Comparison of ENCODE assay signal across 24 mouse cellular contexts in genomic region chr7:84131736-84132135, GRCm38 (mm10). TPM values are rescaled to one million over a fixed set of nuclear protein-coding genes. Genes with fewer than 3 reads are reported as not detected.
A peak's percentile ranks its signal among the peaks of the same experiment; 100 is the strongest.
DNase-seq lines count a peak whose midpoint lies in the region; ATAC-seq and TF ChIP-seq lines count a peak whose summit lies in the region.
"Had no signal": no experiment of that assay in that cellular context is flagged by ENCODE, and none has a peak within 500 bp of the region (broad histone marks: within the 10 kb centered on the region; RNA-seq: fewer than 3 reads in every experiment).

No protein-coding gene starts in this region.

- H3K79me2 ChIP-seq in liver, adult 2 months (ENCODE audit: control insufficient read depth, insufficient read depth, low read length): peaks cover 38% of the 10 kb centered on the region

- no peak for ATAC-seq in heart, embryonic 15.5 days (replicated peaks; ENCODE audit: insufficient number of reproducible peaks, insufficient read depth, low FRiP score, low read depth)
- ATAC-seq in heart, embryonic 11.5 days (replicated peaks; ENCODE audit: insufficient number of reproducible peaks, low FRiP score, low TSS enrichment): no peak
- ATAC-seq in kidney, embryonic 15.5 days (replicated peaks; ENCODE audit: low FRiP score): no peak
- ATAC-seq in liver, embryonic 13.5 days (ENCODE audit: low read depth): peak; percentile 37; the same call in 1 of the 2 replicates
- ATAC-seq: CD4-positive, CD25-positive, alpha-beta regulatory T cell, adult 4 months; forebrain, embryonic 13.5 days; hindbrain, postnatal 0 days; intestine, embryonic 16.5 days; midbrain, embryonic 16.5 days had no signal

- H3K9me3 ChIP-seq in heart, embryonic 15.5 days (replicated peaks): no peaks in the 10 kb centered on the region
- no peaks in the 10 kb centered on the region for H3K9me3 ChIP-seq in heart, embryonic 11.5 days (replicated peaks; ENCODE audit: control insufficient read depth, low read length)
- no peaks in the 10 kb centered on the region for H3K9me3 ChIP-seq in kidney, embryonic 15.5 days (replicated peaks)
- H3K9me3 ChIP-seq in liver, embryonic 13.5 days (replicated peaks): no peaks in the 10 kb centered on the region
- H3K9me3 ChIP-seq: forebrain, embryonic 13.5 days; liver, embryonic 15.5 days; neural tube, embryonic 15.5 days had no signal

- peak; percentile 86 for DNase-seq in liver, adult 2 months (ENCODE audit: extremely low read depth, low read depth, low spot score)
- DNase-seq in liver: no peak
- DNase-seq in liver, embryonic 13.5 days: no peak
- DNase-seq in urinary bladder, postnatal 25 days (ENCODE audit: low spot score): no peak
- no peak for DNase-seq in cerebellum, adult 8-10 months
- DNase-seq: adrenal gland, postnatal 14 days; cerebellum, adult 2 months; heart, postnatal 10 days; right cerebral cortex, adult 18-20 months; right cerebral cortex, postnatal 4 days; thymus, postnatal 14 days had no signal

- no peak overlapping the region for H3K9ac ChIP-seq in heart, embryonic 15.5 days
- no peak overlapping the region for H3K9ac ChIP-seq in heart, embryonic 11.5 days (ENCODE audit: low read depth, low read length)
- H3K9ac ChIP-seq in liver, adult 2 months (ENCODE audit: low read depth, low read length): peak overlapping the region; percentile 25
- no peak overlapping the region for H3K9ac ChIP-seq in kidney, embryonic 15.5 days
- no peak overlapping the region for H3K9ac ChIP-seq in liver, embryonic 13.5 days
- H3K9ac ChIP-seq: forebrain, embryonic 13.5 days; liver, embryonic 15.5 days; neural tube, embryonic 15.5 days had no signal

- no peak for TF ChIP-seq CTCF in liver, adult 2 months (IDR thresholded peaks at IDR 0.05; ENCODE audit: low read depth, low read length)

- no peaks in the 10 kb centered on the region for H3K36me3 ChIP-seq in heart, embryonic 15.5 days
- no peaks in the 10 kb centered on the region for H3K36me3 ChIP-seq in heart, embryonic 11.5 days (ENCODE audit: control insufficient read depth, insufficient read depth, low read length)
- no peaks in the 10 kb centered on the region for H3K36me3 ChIP-seq in liver, adult 2 months (ENCODE audit: control insufficient read depth, insufficient read depth, low read length)
- no peaks in the 10 kb centered on the region for H3K36me3 ChIP-seq in kidney, embryonic 15.5 days
- H3K36me3 ChIP-seq in liver, embryonic 13.5 days: no peaks in the 10 kb centered on the region
- H3K36me3 ChIP-seq: liver, embryonic 15.5 days; neural tube, embryonic 15.5 days had no signal

- no peak overlapping the region for H3K4me2 ChIP-seq in heart, embryonic 15.5 days
- no peak overlapping the region for H3K4me2 ChIP-seq in heart, embryonic 11.5 days
- no peak overlapping the region for H3K4me2 ChIP-seq in kidney, embryonic 15.5 days
- H3K4me2 ChIP-seq in liver, embryonic 13.5 days: no peak overlapping the region
- H3K4me2 ChIP-seq: forebrain, embryonic 13.5 days; liver, embryonic 15.5 days; neural tube, embryonic 15.5 days had no signal

- 81% methylated on average over 4 of the region's 4 CpGs for WGBS in heart, embryonic 15.5 days
- 83% methylated on average over 4 of the region's 4 CpGs for WGBS in heart, embryonic 11.5 days (ENCODE audit: insufficient replicate concordance)
- 33% methylated on average over 4 of the region's 4 CpGs for WGBS in liver, adult 2 months
- WGBS in kidney, embryonic 15.5 days: 76% methylated on average over 4 of the region's 4 CpGs
- WGBS in liver, embryonic 13.5 days (ENCODE audit: insufficient replicate concordance): 73% methylated on average over 4 of the region's 4 CpGs

- no peak overlapping the region for H3K4me3 ChIP-seq in heart, embryonic 15.5 days
- H3K4me3 ChIP-seq in heart, embryonic 11.5 days (ENCODE audit: low read depth, low read length): no peak overlapping the region
- H3K4me3 ChIP-seq in liver, adult 2 months (ENCODE audit: insufficient read depth, low read depth, low read length): no peak overlapping the region
- no peak overlapping the region for H3K4me3 ChIP-seq in kidney, embryonic 15.5 days (replicated peaks)
- H3K4me3 ChIP-seq in liver, embryonic 13.5 days (replicated peaks): no peak overlapping the region
- H3K4me3 ChIP-seq: forebrain, embryonic 13.5 days; liver, embryonic 15.5 days; neural tube, embryonic 15.5 days had no signal

- H3K27me3 ChIP-seq in heart, embryonic 15.5 days: no peaks in the 10 kb centered on the region
- H3K27me3 ChIP-seq in heart, embryonic 11.5 days (ENCODE audit: control insufficient read depth, insufficient read depth, low read length): no peaks in the 10 kb centered on the region
- H3K27me3 ChIP-seq in liver, adult 2 months (ENCODE audit: control insufficient read depth, insufficient read depth, low read length): no peaks in the 10 kb centered on the region
- no peaks in the 10 kb centered on the region for H3K27me3 ChIP-seq in kidney, embryonic 15.5 days
- no peaks in the 10 kb centered on the region for H3K27me3 ChIP-seq in liver, embryonic 13.5 days
- H3K27me3 ChIP-seq: forebrain, embryonic 13.5 days; liver, embryonic 15.5 days; neural tube, embryonic 15.5 days had no signal

- peaks cover 82% of the 10 kb centered on the region for H3K4me1 ChIP-seq in heart, embryonic 15.5 days (replicated peaks)
- peaks cover 63% of the 10 kb centered on the region for H3K4me1 ChIP-seq in heart, embryonic 11.5 days (ENCODE audit: control insufficient read depth, insufficient read depth, low read length)
- H3K4me1 ChIP-seq in liver, adult 2 months (ENCODE audit: control insufficient read depth, insufficient read depth, low read length): peaks cover 39% of the 10 kb centered on the region
- H3K4me1 ChIP-seq in kidney, embryonic 15.5 days: peaks cover 58% of the 10 kb centered on the region
- peaks cover 42% of the 10 kb centered on the region for H3K4me1 ChIP-seq in liver, embryonic 13.5 days (replicated peaks)

- H3K27ac ChIP-seq in heart, embryonic 15.5 days: peak overlapping the region; percentile 31; the same call in 1 of the 2 replicates
- H3K27ac ChIP-seq in heart, embryonic 11.5 days (ENCODE audit: low read depth, low read length): no peak overlapping the region
- peak overlapping the region; percentile 66 for H3K27ac ChIP-seq in liver, adult 2 months (replicated peaks; ENCODE audit: insufficient read depth, low read depth, low read length)
- peak overlapping the region; percentile 11; the same call in 1 of the 2 replicates for H3K27ac ChIP-seq in kidney, embryonic 15.5 days
- H3K27ac ChIP-seq in liver, embryonic 13.5 days: no peak overlapping the region
- H3K27ac ChIP-seq: forebrain, embryonic 13.5 days; hindbrain, postnatal 0 days; liver, embryonic 15.5 days; macrophage; neural tube, embryonic 15.5 days had no signal

- no peak for TF ChIP-seq POLR2A in liver, adult 2 months (IDR thresholded peaks at IDR 0.05; ENCODE audit: extremely low read depth, insufficient read depth, low read length)

RNA-seq across cellular contexts. Expression of gene Abhd17c, which starts 20.0 kb away (rescaled TPM):
- 58.4 and 58.7 TPM in 2 replicates for polyA plus RNA-seq in heart, embryonic 15.5 days (2015; fragmentation: Nextera tagmentation; extraction: Ambion mirVana)
- polyA plus RNA-seq in heart, embryonic 11.5 days (2014; fragmentation: Nextera tagmentation; extraction: Ambion mirVana): 42.5 and 44.2 TPM in 2 replicates
- total RNA-seq in liver, adult 2 months (2014; rRNA removed): 32.4 and 49.3 TPM in 2 replicates
- 102 and 104 TPM in 2 replicates for polyA plus RNA-seq in liver, adult 2 months (2012; rRNA removed)
- 45.7 and 47.5 TPM in 2 replicates for polyA plus RNA-seq in kidney, embryonic 15.5 days (2015; fragmentation: Nextera tagmentation; extraction: Ambion mirVana)
- polyA plus RNA-seq in liver, embryonic 13.5 days (2015; fragmentation: Nextera tagmentation; extraction: Ambion mirVana): 14.9 and 18.2 TPM in 2 replicates

RNA-seq across cellular contexts. Expression of gene Cemip, which starts 45.4 kb away (rescaled TPM):
- 0.60 TPM in 2 replicates for polyA plus RNA-seq in heart, embryonic 15.5 days (2015; fragmentation: Nextera tagmentation; extraction: Ambion mirVana)
- polyA plus RNA-seq in heart, embryonic 11.5 days (2014; fragmentation: Nextera tagmentation; extraction: Ambion mirVana): 0.72 and 0.82 TPM in 2 replicates
- total RNA-seq in liver, adult 2 months (2014; rRNA removed): 0.07 TPM in 1 of 2 replicates, not detected in the other
- polyA plus RNA-seq in liver, adult 2 months (2012; rRNA removed): not detected in 2 replicates
- polyA plus RNA-seq in kidney, embryonic 15.5 days (2015; fragmentation: Nextera tagmentation; extraction: Ambion mirVana): 0.29 and 0.31 TPM in 2 replicates
- 0.02 TPM in 2 replicates for polyA plus RNA-seq in liver, embryonic 13.5 days (2015; fragmentation: Nextera tagmentation; extraction: Ambion mirVana)
- total RNA-seq: gastrocnemius, adult 18-20 months had no signal
- polyA plus RNA-seq: limb, embryonic 11.5 days had no signal

Comparison
In these comparisons a context has a peak if more than half of its experiments do, and no peak if none do; other contexts are left out.
1. H3K27ac ChIP-seq: peak in heart, embryonic 15.5 days (single experiment), liver, adult 2 months (single experiment) and kidney, embryonic 15.5 days (single experiment); none in heart, embryonic 11.5 days (single experiment) and liver, embryonic 13.5 days (single experiment).